Mouse (Mus musculus): ENCODE results near the gene Kri1. TPM values are rescaled to one million over a fixed set of nuclear protein-coding genes. Genes with fewer than 3 reads are reported as not detected.

Kri1 gene
- polyA plus RNA-seq, 1 experiment from 2014 or later: 15.9 TPM

DNA sequence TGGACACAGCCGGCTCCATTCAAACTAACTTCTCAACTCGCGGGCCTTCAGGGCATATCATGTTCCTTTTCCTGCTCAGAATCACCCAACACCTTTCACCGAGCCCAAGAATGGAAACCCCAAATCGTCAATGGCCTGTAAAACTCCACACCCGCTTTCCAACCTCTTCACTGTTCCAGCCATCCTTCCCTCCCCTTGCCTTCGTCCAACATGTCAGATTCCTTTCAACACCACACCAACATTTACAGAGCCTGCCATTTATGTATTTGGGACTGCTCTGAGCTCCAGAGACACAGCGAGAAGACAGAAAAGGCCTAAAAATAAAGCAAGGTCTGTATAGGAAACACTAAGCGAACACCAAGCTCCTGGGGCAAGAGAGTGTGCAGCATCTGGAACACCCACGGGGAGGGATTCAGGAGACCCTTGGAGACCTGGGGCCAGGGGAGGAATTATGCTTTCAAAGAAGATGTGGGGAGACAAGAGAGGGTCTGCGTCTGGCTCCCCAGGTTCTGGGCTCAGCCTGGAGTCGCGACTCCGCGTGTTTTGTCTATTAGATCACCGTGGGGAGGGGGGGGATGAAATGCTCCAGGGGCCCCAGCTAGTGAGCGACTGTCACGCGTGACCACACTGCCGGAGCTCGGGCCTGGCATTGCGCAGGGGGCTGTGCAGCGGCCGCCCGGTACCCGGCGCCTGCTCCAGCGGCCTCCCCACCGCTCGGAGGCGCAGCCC is 49.6 kb downstream of the Kri1 start:
- Histone ChIP-seq H3K4me1 (replicated peaks; ENCODE audit: control insufficient read depth, insufficient read depth, low read length) (peaks cover 7% of the 10 kb centered on the region), H3K27ac (ENCODE audit: low read depth, low read length) (peak overlapping the region; percentile 86), H3K4me2 (replicated peaks; ENCODE audit: low read depth, low read length) (peak overlapping the region; percentile 68), H3K4me3 (ENCODE audit: low read depth, low read length) (peak overlapping the region; percentile 91), H3K9ac (ENCODE audit: low read depth, low read length) (peak overlapping the region; percentile 98), H3K9me3 (ENCODE audit: control insufficient read depth, low read length) (no peaks in the 10 kb centered on the region), H3K36me3 (ENCODE audit: control insufficient read depth, insufficient read depth, low read length) (0 out of 2 replicates have a peak, but pooled peaks cover 2% of the 10 kb centered on the region), H3K27me3 (ENCODE audit: control insufficient read depth, insufficient read depth, low read length) (peaks cover 12% of the 10 kb centered on the region)
- WGBS: 4% methylated on average over 21 of the region's 31 CpGs
- ATAC-seq (ENCODE audit: low FRiP score) (no peak), DNase-seq (ENCODE audit: low spot score) (peak; percentile 49)

DNA sequence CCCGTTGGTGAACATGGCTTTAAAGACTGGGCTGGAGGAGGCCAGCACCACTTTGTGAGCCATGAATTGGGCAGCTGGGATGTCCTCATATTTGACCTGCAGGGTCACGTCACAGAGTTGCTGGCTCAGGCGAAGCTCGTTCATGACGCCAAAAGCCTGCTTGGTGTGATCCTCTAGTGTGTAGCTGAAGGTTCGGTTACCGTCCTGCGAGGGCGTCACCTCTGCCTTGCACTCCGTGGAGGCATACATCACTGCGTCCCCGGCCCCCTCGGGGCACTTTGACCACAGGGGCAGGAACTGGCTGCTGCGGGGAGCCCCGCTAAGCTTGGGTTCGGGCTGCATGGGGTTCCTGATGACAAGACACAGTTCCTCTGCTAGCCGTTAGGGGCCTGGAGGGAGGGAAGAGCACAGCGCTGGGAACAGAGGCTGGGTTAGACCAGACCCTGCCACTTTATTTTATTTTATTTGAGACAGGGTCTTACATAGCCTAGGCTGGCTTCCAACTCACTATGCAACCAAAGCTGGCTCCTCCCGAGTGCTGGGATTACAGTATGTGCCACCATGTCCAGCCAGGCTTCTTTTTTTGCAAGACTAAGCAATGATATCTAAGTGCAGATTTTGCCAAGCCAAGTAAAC is 50.3 kb downstream of the Kri1 start:
- WGBS: 20% methylated on average over 19 of the region's 19 CpGs
- Histone ChIP-seq H3K9ac (ENCODE audit: low read depth, low read length) (peak overlapping the region; percentile 98), H3K4me1 (replicated peaks; ENCODE audit: control insufficient read depth, insufficient read depth, low read length) (peaks cover 7% of the 10 kb centered on the region), H3K36me3 (ENCODE audit: control insufficient read depth, insufficient read depth, low read length) (0 out of 2 replicates have a peak, but pooled peaks cover 2% of the 10 kb centered on the region), H3K27me3 (ENCODE audit: control insufficient read depth, insufficient read depth, low read length) (peaks cover 5% of the 10 kb centered on the region), H3K4me2 (replicated peaks; ENCODE audit: low read depth, low read length) (peak overlapping the region; percentile 68), H3K27ac (ENCODE audit: low read depth, low read length) (no peak overlapping the region), H3K9me3 (ENCODE audit: control insufficient read depth, low read length) (no peaks in the 10 kb centered on the region), H3K4me3 (ENCODE audit: low read depth, low read length) (peak overlapping the region; percentile 91)
- DNase-seq (ENCODE audit: low spot score): peak; percentile 48
- 0 out of 2 replicates have a peak, but pooled peaks have one; percentile 37 for ATAC-seq (ENCODE audit: low FRiP score)

DNA sequence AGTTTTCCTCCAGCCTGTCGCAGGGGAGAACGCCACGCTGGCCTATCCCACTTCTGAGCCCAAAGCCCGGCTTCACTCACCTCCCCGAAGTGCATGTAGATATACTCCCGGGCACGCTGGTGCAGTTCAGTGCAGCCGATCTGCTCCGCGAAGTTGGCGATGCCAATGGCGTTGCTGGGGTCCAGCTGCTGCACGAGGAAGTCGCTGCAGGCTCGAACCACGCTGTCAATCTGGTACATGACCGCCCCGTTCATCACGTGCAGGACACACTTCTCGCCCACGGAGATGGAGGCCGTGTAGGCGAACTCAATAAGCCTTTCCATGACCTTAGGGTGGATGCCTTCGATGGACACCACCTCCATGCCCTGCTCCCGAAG is 50.8 kb downstream of the Kri1 start:
- H3K4me2 ChIP-seq (replicated peaks; ENCODE audit: low read depth, low read length): peak overlapping the region; percentile 68
- H3K4me1 ChIP-seq (replicated peaks; ENCODE audit: control insufficient read depth, insufficient read depth, low read length): peaks cover 7% of the 10 kb centered on the region
- no peak overlapping the region for H3K27ac ChIP-seq (ENCODE audit: low read depth, low read length)
- 0 out of 2 replicates have a peak, but pooled peaks cover 2% of the 10 kb centered on the region for H3K36me3 ChIP-seq (ENCODE audit: control insufficient read depth, insufficient read depth, low read length)
- no peak for ATAC-seq (ENCODE audit: low FRiP score)
- H3K9me3 ChIP-seq (ENCODE audit: control insufficient read depth, low read length): no peaks in the 10 kb centered on the region
- peak overlapping the region; percentile 91; the same call in 1 of the 2 replicates for H3K4me3 ChIP-seq (ENCODE audit: low read depth, low read length)
- H3K27me3 ChIP-seq (ENCODE audit: control insufficient read depth, insufficient read depth, low read length): peaks cover 2% of the 10 kb centered on the region
- DNase-seq (ENCODE audit: low spot score): no peak
- peak overlapping the region; percentile 98 for H3K9ac ChIP-seq (ENCODE audit: low read depth, low read length)
- WGBS: 83% methylated on average over 25 of the region's 25 CpGs

- no peak overlapping the region for H3K4me3 ChIP-seq (ENCODE audit: low read depth, low read length)
- no peak overlapping the region for H3K27ac ChIP-seq (ENCODE audit: low read depth, low read length)
- peaks cover 7% of the 10 kb centered on the region for H3K4me1 ChIP-seq (replicated peaks; ENCODE audit: control insufficient read depth, insufficient read depth, low read length)
- no peak overlapping the region for H3K4me2 ChIP-seq (replicated peaks; ENCODE audit: low read depth, low read length)
- DNase-seq (ENCODE audit: low spot score) (no peak), ATAC-seq (ENCODE audit: low FRiP score) (no peak)
- H3K27me3 ChIP-seq (ENCODE audit: control insufficient read depth, insufficient read depth, low read length): no peaks in the 10 kb centered on the region
- H3K9ac ChIP-seq (ENCODE audit: low read depth, low read length): no peak overlapping the region
- 0 out of 2 replicates have a peak, but pooled peaks cover 2% of the 10 kb centered on the region for H3K36me3 ChIP-seq (ENCODE audit: control insufficient read depth, insufficient read depth, low read length)
- no peaks in the 10 kb centered on the region for H3K9me3 ChIP-seq (ENCODE audit: control insufficient read depth, low read length)
- 89% methylated on average over 4 of the region's 4 CpGs for WGBS
Observed at GRCm38 (mm10) chr9:21235341-21235740, 52.4 kb downstream of the Kri1 start.

DNA sequence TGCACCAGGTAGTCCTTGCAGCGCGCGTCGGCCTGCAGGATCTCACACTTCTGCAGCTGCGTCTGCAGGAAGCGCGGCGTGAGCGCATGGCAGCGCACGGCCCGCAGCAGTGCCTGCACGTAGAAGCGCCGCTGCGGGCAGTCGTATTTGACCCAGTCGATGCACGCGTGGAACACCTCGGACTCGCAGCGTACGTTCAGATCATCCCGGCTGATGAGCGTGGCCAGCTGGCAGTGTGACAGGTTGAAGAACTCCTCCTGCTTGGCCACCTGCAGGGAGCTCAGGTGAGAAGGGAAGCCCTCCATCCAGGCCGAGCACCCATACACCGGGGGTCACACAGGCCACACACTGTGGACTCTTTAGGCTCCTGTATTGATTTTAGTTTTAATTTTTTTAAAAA is 54.0 kb downstream of the Kri1 start:
- no peak overlapping the region for H3K4me2 ChIP-seq (replicated peaks; ENCODE audit: low read depth, low read length)
- no peaks in the 10 kb centered on the region for H3K27me3 ChIP-seq (ENCODE audit: control insufficient read depth, insufficient read depth, low read length)
- no peak overlapping the region for H3K4me3 ChIP-seq (ENCODE audit: low read depth, low read length)
- no peak for DNase-seq (ENCODE audit: low spot score)
- 75% methylated on average over 28 of the region's 28 CpGs for WGBS
- H3K9me3 ChIP-seq (ENCODE audit: control insufficient read depth, low read length): no peaks in the 10 kb centered on the region
- 0 out of 2 replicates have a peak, but pooled peaks cover 2% of the 10 kb centered on the region for H3K36me3 ChIP-seq (ENCODE audit: control insufficient read depth, insufficient read depth, low read length)
- no peak overlapping the region for H3K27ac ChIP-seq (ENCODE audit: low read depth, low read length)
- ATAC-seq (ENCODE audit: low FRiP score): no peak
- no peak overlapping the region for H3K9ac ChIP-seq (ENCODE audit: low read depth, low read length)
- H3K4me1 ChIP-seq (replicated peaks; ENCODE audit: control insufficient read depth, insufficient read depth, low read length): peaks cover 7% of the 10 kb centered on the region

GRCm38 (mm10) chr9:21233366-21233765 is 54.4 kb downstream of the Kri1 start:
- DNase-seq (ENCODE audit: low spot score) (no peak), ATAC-seq (ENCODE audit: low FRiP score) (no peak)
- Histone ChIP-seq H3K27me3 (ENCODE audit: control insufficient read depth, insufficient read depth, low read length) (no peaks in the 10 kb centered on the region), H3K9ac (ENCODE audit: low read depth, low read length) (no peak overlapping the region), H3K4me1 (replicated peaks; ENCODE audit: control insufficient read depth, insufficient read depth, low read length) (peaks cover 7% of the 10 kb centered on the region), H3K27ac (ENCODE audit: low read depth, low read length) (no peak overlapping the region), H3K9me3 (ENCODE audit: control insufficient read depth, low read length) (no peaks in the 10 kb centered on the region), H3K4me3 (ENCODE audit: low read depth, low read length) (no peak overlapping the region), H3K4me2 (replicated peaks; ENCODE audit: low read depth, low read length) (no peak overlapping the region), H3K36me3 (ENCODE audit: control insufficient read depth, insufficient read depth, low read length) (0 out of 2 replicates have a peak, but pooled peaks cover 2% of the 10 kb centered on the region)
- 90% methylated on average over 28 of the region's 29 CpGs for WGBS

DNA sequence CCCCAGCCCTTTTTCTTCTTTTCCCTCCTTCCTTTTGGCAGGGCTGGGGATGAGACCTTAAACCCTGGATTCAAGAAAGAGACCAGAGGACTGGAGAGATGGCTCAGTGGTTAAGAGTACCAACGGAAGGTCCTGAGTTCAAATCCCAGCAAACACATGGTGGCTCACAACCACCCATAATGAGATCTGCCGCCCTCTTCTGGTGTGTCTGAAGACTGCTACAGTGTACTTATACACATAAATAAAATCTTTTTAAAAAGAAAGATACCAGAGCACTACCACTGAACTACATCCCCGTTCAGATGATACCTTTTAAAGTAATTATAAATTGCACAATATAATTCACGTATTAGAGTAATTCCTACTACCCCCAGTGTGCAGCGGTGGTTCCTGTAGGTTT is 54.9 kb downstream of the Kri1 start:
- H3K27ac ChIP-seq (ENCODE audit: low read depth, low read length): no peak overlapping the region
- no peaks in the 10 kb centered on the region for H3K27me3 ChIP-seq (ENCODE audit: control insufficient read depth, insufficient read depth, low read length)
- DNase-seq (ENCODE audit: low spot score): no peak
- H3K4me2 ChIP-seq (replicated peaks; ENCODE audit: low read depth, low read length): no peak overlapping the region
- no peak for ATAC-seq (ENCODE audit: low FRiP score)
- 88% methylated on average over 5 of the region's 5 CpGs for WGBS
- no peak overlapping the region for H3K4me3 ChIP-seq (ENCODE audit: low read depth, low read length)
- peaks cover 6% of the 10 kb centered on the region for H3K4me1 ChIP-seq (replicated peaks; ENCODE audit: control insufficient read depth, insufficient read depth, low read length)
- H3K9me3 ChIP-seq (ENCODE audit: control insufficient read depth, low read length): no peaks in the 10 kb centered on the region
- H3K36me3 ChIP-seq (ENCODE audit: control insufficient read depth, insufficient read depth, low read length): 0 out of 2 replicates have a peak, but pooled peaks cover 2% of the 10 kb centered on the region
- H3K9ac ChIP-seq (ENCODE audit: low read depth, low read length): no peak overlapping the region

DNA sequence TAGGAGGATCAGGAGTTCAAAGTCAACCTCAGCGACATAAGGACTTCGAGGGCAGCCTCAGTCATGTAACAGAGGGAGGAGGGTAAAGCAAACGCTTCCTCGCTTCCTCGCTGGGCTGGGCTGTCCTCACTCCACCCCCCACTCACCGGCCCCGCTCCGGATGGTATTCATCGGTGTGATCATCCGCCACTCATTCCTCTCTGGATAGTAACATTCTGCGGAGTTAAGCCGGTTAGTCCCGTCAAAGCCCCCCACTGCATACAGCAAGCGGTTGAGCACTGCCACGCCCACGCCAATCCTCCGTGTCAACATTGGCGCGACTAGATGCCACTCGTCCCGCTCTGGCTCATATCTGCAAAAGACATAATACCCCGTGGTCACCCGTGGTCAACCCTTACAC is 56.2 kb downstream of the Kri1 start:
- Histone ChIP-seq H3K27me3 (ENCODE audit: control insufficient read depth, insufficient read depth, low read length) (no peaks in the 10 kb centered on the region), H3K4me1 (replicated peaks; ENCODE audit: control insufficient read depth, insufficient read depth, low read length) (no peaks in the 10 kb centered on the region; the same call in 1 of the 2 replicates), H3K9ac (ENCODE audit: low read depth, low read length) (no peak overlapping the region), H3K4me3 (ENCODE audit: low read depth, low read length) (no peak overlapping the region), H3K27ac (ENCODE audit: low read depth, low read length) (no peak overlapping the region), H3K9me3 (ENCODE audit: control insufficient read depth, low read length) (no peaks in the 10 kb centered on the region), H3K36me3 (ENCODE audit: control insufficient read depth, insufficient read depth, low read length) (0 out of 2 replicates have a peak, but pooled peaks cover 2% of the 10 kb centered on the region), H3K4me2 (replicated peaks; ENCODE audit: low read depth, low read length) (no peak overlapping the region)
- 48% methylated on average over 23 of the region's 23 CpGs for WGBS
- no peak for ATAC-seq (ENCODE audit: low FRiP score)
- no peak for DNase-seq (ENCODE audit: low spot score)

All from hindbrain, embryonic 11.5 days (tissue).